Mouse (Mus musculus): ENCODE data around the gene Morn3.

DNA sequence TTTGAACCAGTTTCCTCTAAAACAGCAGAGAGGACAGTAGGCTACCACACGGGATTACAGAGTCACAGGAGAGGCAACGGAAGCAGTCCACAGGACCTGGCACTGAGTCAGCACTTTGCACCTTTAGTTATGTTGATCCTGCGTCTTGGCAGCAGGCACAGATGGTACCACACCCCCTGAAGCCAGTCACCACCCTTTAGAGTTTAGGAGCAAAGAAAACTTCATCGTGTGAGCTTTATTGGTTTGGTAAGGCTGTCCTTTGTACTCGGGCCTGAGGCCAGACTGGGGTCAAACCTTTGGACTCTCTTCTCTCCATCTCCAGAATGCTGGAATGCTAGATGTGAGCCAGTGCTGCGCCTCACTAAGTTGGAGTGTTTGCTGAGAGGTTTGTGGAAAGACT is 11.3 kb downstream of the Morn3 start:
- TF ChIP-seq CTCF (IDR thresholded peaks at IDR 0.05; ENCODE audit: low read depth) (no peak), EP300 (IDR thresholded peaks at IDR 0.05; ENCODE audit: low read depth) (no peak)
